In the genomic region with DNA sequence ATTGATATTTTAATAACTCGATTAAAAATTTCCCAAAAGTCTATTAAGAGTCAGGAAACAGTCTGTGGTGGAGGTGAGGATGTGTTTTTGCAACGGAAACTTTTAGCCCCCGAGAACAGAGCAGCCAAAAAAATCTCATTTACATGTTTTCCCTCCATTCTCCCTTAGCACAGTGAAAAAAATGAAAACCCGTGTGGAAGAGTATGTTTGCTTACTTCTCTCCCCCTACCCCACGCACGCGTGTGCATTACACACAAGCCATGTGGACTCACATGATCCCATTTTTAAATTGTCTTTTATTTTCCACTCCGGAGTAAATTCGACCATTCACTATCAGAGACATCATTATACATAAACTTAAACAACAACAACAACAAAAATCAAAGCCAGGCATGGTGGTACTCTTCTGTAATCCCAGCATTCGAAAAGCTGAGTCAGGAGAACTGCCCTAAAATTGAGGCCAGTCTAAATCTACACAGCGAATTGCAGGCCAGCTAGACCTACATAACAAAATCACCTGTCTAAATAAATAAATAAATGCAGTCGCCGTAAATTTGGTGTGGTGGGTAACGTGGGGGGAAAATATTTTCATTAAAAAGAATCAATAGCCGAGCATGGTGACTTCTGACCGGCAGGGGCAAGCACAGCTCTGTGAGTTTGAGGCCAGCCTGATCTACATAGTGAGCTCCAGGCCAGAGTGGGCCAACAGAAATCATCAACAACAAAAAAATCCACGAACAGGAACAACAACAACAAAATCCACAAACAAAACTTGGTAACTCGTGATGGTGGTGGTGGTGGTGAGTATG, we compare ENCODE assay signal across 8 mouse cellular contexts. TPM values are rescaled to one million over a fixed set of nuclear protein-coding genes. Genes with fewer than 3 reads are reported as not detected.
A peak's percentile ranks its signal among the peaks of the same experiment; 100 is the strongest.
DNase-seq lines count a peak whose midpoint lies in the region; ATAC-seq and TF ChIP-seq lines count a peak whose summit lies in the region.

No protein-coding gene starts in this region.

- intact Hi-C loops in left cerebral cortex, postnatal 4 days (cut with DNase I), result loop anchor here (10.0 kb wide), 1 partner anchor 178 kb away; no protein-coding TSS in a partner anchor

- no peaks in the 10 kb centered on the region for H3K4me1 ChIP-seq in hindbrain, postnatal 0 days (ENCODE audit: insufficient read depth, low read length)
- peaks cover 16% of the 10 kb centered on the region for H3K4me1 ChIP-seq in midbrain, embryonic 16.5 days (ENCODE audit: control insufficient read depth, insufficient read depth, low read length)

- peak overlapping the region; percentile 57 for H3K4me2 ChIP-seq in hindbrain, postnatal 0 days (ENCODE audit: low read depth, low read length)
- H3K4me2 ChIP-seq in midbrain, embryonic 16.5 days (ENCODE audit: low read length), result peak overlapping the region; percentile 60

- H3K27ac ChIP-seq in hindbrain, postnatal 0 days, result peak overlapping the region; percentile 98
- peak overlapping the region; percentile 97 for H3K27ac ChIP-seq in midbrain, embryonic 16.5 days (ENCODE audit: low read length)

- no peaks in the 10 kb centered on the region for H3K36me3 ChIP-seq in hindbrain, postnatal 0 days (ENCODE audit: insufficient read depth, low read length)
- H3K36me3 ChIP-seq in midbrain, embryonic 16.5 days (ENCODE audit: control insufficient read depth, insufficient read depth, low read length), result no peaks in the 10 kb centered on the region

- H3K27me3 ChIP-seq in hindbrain, postnatal 0 days (ENCODE audit: insufficient read depth, low read length), result no peaks in the 10 kb centered on the region
- no peaks in the 10 kb centered on the region for H3K27me3 ChIP-seq in midbrain, embryonic 16.5 days (ENCODE audit: control insufficient read depth, insufficient read depth, low read depth, low read length)

- TF ChIP-seq CTCF in hindbrain, postnatal 0 days (IDR thresholded peaks at IDR 0.05; ENCODE audit: low read depth), result peak; percentile 32; the same call in 1 of the 2 replicates

- WGBS in hindbrain, postnatal 0 days, result 59% methylated on average over 18 of the region's 18 CpGs
- 61% methylated on average over 18 of the region's 18 CpGs for WGBS in midbrain, embryonic 16.5 days

- DNase-seq in cerebellum, adult 11 months, result peak; percentile 4
- DNase-seq in cerebellum, adult 8-10 months, result no peak
- peak; percentile 5 for DNase-seq in ovary, postnatal 10 days (ENCODE audit: low spot score)
- DNase-seq in ovary, adult 18-20 months (ENCODE audit: low spot score), result no peak
- DNase-seq in hindbrain, postnatal 0 days (ENCODE audit: low spot score), result peak; percentile 21
- DNase-seq in left cerebral cortex, postnatal 4 days, result no peak
- DNase-seq in urinary bladder, postnatal 4 days (ENCODE audit: low spot score in 2 of 2), result no peak

- no peaks in the 10 kb centered on the region for H3K9me3 ChIP-seq in hindbrain, postnatal 0 days (ENCODE audit: low read length)
- H3K9me3 ChIP-seq in midbrain, embryonic 16.5 days (replicated peaks; ENCODE audit: control insufficient read depth, low read length, poor library complexity, severe bottlenecking), result no peaks in the 10 kb centered on the region

- H3K9ac ChIP-seq in hindbrain, postnatal 0 days (replicated peaks; ENCODE audit: low read length), result peak overlapping the region; percentile 93
- peak overlapping the region; percentile 77 for H3K9ac ChIP-seq in midbrain, embryonic 16.5 days (ENCODE audit: low read depth, low read length)

- peak; percentile 13; the same call in 1 of the 2 replicates for ATAC-seq in hindbrain, postnatal 0 days
- peak; percentile 44; the same call in 1 of the 2 replicates for ATAC-seq in midbrain, embryonic 16.5 days

- H3K4me3 ChIP-seq in hindbrain, postnatal 0 days (ENCODE audit: low read length), result peak overlapping the region; percentile 99
- peak overlapping the region; percentile 98 for H3K4me3 ChIP-seq in midbrain, embryonic 16.5 days (ENCODE audit: low read depth, low read length)

RNA-seq across cellular contexts. Expression of a gene that starts 0.9 kb away (rescaled TPM):
- total RNA-seq in hindbrain, postnatal 0 days (2014; rRNA removed), result 22.8 and 23.5 TPM in 2 replicates
- polyA plus RNA-seq in hindbrain, postnatal 0 days (2015; fragmentation: Nextera tagmentation; extraction: Ambion mirVana), result 6.9 and 7.0 TPM in 2 replicates
- polyA plus RNA-seq in midbrain, embryonic 16.5 days (2015; fragmentation: Nextera tagmentation; extraction: Ambion mirVana), result 8.8 and 11.2 TPM in 2 replicates
- total RNA-seq in left cerebral cortex, postnatal 4 days (2021), result 10 to 100 TPM; 38.6 to 40.6 TPM

Comparison
In these comparisons a context has a peak if more than half of its experiments do, and no peak if none do; other contexts are left out.
1. DNase-seq: peak in cerebellum, adult 11 months (single experiment), ovary, postnatal 10 days (single experiment) and hindbrain, postnatal 0 days (single experiment); none in cerebellum, adult 8-10 months (single experiment), ovary, adult 18-20 months (single experiment), left cerebral cortex, postnatal 4 days (single experiment) and urinary bladder, postnatal 4 days (0 of 2).